Mouse (Mus musculus) MEL (cell line): ENCODE measurements around the gene Tmem130.

Experiments
- CTCF ChIP-seq, 3 experiments: IDR thresholded peaks in 2 of 3; conservative IDR thresholded peaks in 1 of 3; 2 replicates each; pipeline ENCODE4 v1.5.1; 2011 to 2012; ENCODE audit warnings: low read length in 3 of 3, low read depth in 2 of 3, mild to moderate bottlenecking in 2 of 3, improper control_type of control experiment in 1 of 3, inconsistent platforms in 1 of 3, mixed read lengths in 1 of 3, moderate library complexity in 1 of 3; ENCODE audit not compliant: control insufficient read depth in 1 of 3, insufficient read depth in 1 of 3, poor library complexity in 1 of 3, severe bottlenecking in 1 of 3
- E2F4 ChIP-seq: IDR thresholded peaks from 2 replicates; pipeline ENCODE4 v1.6.1; 2011; ENCODE audit warnings: low read depth, low read length, improper control_type of control experiment, borderline replicate concordance
- HCFC1 ChIP-seq: IDR thresholded peaks from 2 replicates; pipeline ENCODE4 v1.6.1; 2012; ENCODE audit warnings: low read depth, mild to moderate bottlenecking, inconsistent platforms, low read length, improper control_type of control experiment, moderate library complexity
- KAT2A ChIP-seq: conservative IDR thresholded peaks from 2 replicates; pipeline ENCODE4 v1.6.1; 2012; ENCODE audit warnings: low read depth, low read length, improper control_type of control experiment, inconsistent platforms
- POLR2A ChIP-seq, 2 experiments: IDR thresholded peaks; 2 replicates each; pipeline ENCODE4 v1.6.1; 2011 to 2012; ENCODE audit warnings: low read length in 2 of 2, mild to moderate bottlenecking in 2 of 2, control low read depth in 1 of 2, improper control_type of control experiment in 1 of 2, low read depth in 1 of 2, moderate library complexity in 1 of 2; ENCODE audit not compliant: control insufficient read depth in 1 of 2, insufficient read depth in 1 of 2, poor library complexity in 1 of 2
- RCOR1 ChIP-seq: IDR thresholded peaks from 2 replicates; pipeline ENCODE4 v1.6.1; 2012; ENCODE audit warnings: low read depth, mild to moderate bottlenecking, inconsistent platforms, low read length, improper control_type of control experiment

DNA sequence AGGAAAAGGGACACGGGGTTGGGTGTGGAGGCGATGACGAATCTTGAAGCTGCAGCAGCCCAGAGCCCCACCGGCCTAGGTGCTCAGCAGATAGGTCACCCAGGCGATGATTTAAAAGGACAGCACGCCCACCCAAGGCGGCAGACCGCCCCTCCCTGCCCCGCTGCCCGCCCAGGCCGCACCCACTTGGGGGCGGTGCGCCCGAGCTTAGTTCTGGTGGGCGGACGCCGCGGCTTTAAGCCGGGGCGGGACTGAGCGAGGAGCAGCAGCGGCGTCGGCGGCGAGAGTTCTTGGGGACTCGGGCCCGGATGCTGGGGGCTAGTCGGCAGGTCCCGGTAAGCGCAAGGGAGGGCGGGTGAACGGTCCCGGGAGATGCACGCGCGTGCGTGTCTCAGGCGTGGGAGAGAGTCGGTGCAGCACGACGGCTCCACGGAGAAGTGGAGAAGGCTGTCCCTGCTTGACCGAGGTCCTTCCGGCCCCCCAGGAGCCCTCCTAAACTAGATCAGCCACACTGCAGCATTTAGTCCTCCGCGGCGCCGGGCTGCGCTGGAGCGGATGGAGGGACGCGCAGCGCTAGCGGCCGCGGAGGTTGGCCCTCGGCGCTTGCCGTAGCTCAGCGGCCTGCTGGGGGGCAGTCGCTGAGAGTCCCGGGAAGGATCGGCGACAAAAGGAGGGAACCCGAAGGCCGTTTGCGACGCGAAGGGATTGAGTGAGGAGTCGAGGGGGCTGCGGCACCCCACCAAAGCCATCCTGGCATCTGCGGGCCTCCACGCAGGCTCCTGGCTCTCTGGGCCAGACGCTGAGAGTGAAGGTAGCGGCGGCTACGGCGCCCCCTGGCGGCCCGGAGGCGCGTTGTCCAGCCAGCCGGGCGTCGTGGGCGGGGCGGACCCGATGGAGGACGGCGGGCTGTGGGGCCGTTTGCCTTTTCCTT lies 6.6 kb upstream of the Tmem130 start:
- TF ChIP-seq CTCF (IDR thresholded peaks at IDR 0.05 in 2 of 3, conservative IDR thresholded peaks at IDR 0.05 in 1 of 3; ENCODE audit: control insufficient read depth in 1 of 3, insufficient read depth in 1 of 3, low read depth in 2 of 3, low read length in 3 of 3, poor library complexity in 1 of 3, severe bottlenecking in 1 of 3) (peak in 2 of 3 experiments; percentile 65 to 96; a peak in 5 of 6 replicates), KAT2A (no peak; the same call in 1 of the 2 replicates), HCFC1 (peak; percentile 84), POLR2A (IDR thresholded peaks at IDR 0.05; ENCODE audit: control insufficient read depth in 1 of 2, insufficient read depth in 1 of 2, low read depth in 1 of 2, low read length in 2 of 2, poor library complexity in 1 of 2) (peak in 1 of 2 experiments; percentile 73), RCOR1 (no peak), E2F4 (no peak)
